8 mouse cellular contexts compared by ENCODE assay signal in genomic region chr8:117053135-117054079, GRCm38 (mm10). TPM values are rescaled to one million over a fixed set of nuclear protein-coding genes. Genes with fewer than 3 reads are reported as not detected.
DNase-seq lines count a peak whose midpoint lies in the region; ATAC-seq lines count a peak whose summit lies in the region.

No protein-coding gene starts in this region.

- 0 out of 2 replicates have a peak, but pooled peaks have one; percentile 12 for ATAC-seq in common myeloid progenitor, adult 5-6 weeks (replicated peaks; ENCODE audit: low read depth, poor library complexity, severe bottlenecking)
- 0 out of 2 replicates have a peak, but pooled peaks have one; percentile 18 for ATAC-seq in neutrophil, adult 5-6 weeks (ENCODE audit: extremely low read depth, insufficient number of reproducible peaks, low FRiP score, poor library complexity, severe bottlenecking)
- no peak for ATAC-seq in inflammation-experienced regulatory T-cells, adult 6 months

- peak; percentile 41 for DNase-seq in lung, postnatal 36 days
- DNase-seq in lung, postnatal 25 days (ENCODE audit: low spot score): no peak
- peak; percentile 20 for DNase-seq in T-cell, adult 2 months (ENCODE audit: low spot score)
- no peak for DNase-seq in cerebellum, adult 8-10 months
- DNase-seq in left cerebral cortex, adult 11 months (ENCODE audit: low spot score): no peak

RNA-seq across cellular contexts. Expression of gene Pkd1l2, which starts 28.8 kb away (rescaled TPM):
- total RNA-seq in common myeloid progenitor, adult 5-6 weeks (2017): not detected in 2 replicates
- total RNA-seq in neutrophil, adult 5-6 weeks (2017): under 0.01 and 0.49 TPM in 2 replicates
- polyA plus RNA-seq in inflammation-experienced regulatory T-cells, adult 6 months (2017; shearing (Covaris generic)): under 1 TPM in 1 of 3 experiments, not detected in 2; 0.06 TPM

RNA-seq across cellular contexts. Expression of gene Bco1, which starts 42.2 kb away (rescaled TPM):
- total RNA-seq in common myeloid progenitor, adult 5-6 weeks (2017): 0.19 and 1.3 TPM in 2 replicates
- not detected in 2 replicates for total RNA-seq in neutrophil, adult 5-6 weeks (2017)
- not detected for polyA plus RNA-seq in inflammation-experienced regulatory T-cells, adult 6 months (2017; shearing (Covaris generic))

Comparison
In these comparisons a context has a peak if more than half of its experiments do, and no peak if none do; other contexts are left out.
1. DNase-seq: peak in lung, postnatal 36 days (single experiment) and T-cell, adult 2 months (single experiment); none in lung, postnatal 25 days (single experiment), cerebellum, adult 8-10 months (single experiment) and left cerebral cortex, adult 11 months (single experiment).